Mouse (Mus musculus): ENCODE results near the gene Plin3. TPM values are rescaled to one million over a fixed set of nuclear protein-coding genes. Genes with fewer than 3 reads are reported as not detected.
A peak's percentile ranks its signal among the peaks of the same experiment; 100 is the strongest.

The Plin3 gene
- polyA plus RNA-seq, 1 experiment from 2014 or later: 21.5 TPM

GRCm38 (mm10) chr17:56324419-56324818 is 31.7 kb upstream of the Plin3 start:
- WGBS: 61% methylated on average over 3 of the region's 3 CpGs
- ATAC-seq (ENCODE audit: low read depth): no peak
- no peak overlapping the region for H3K4me3 ChIP-seq
- no peak overlapping the region for H3K4me2 ChIP-seq
- H3K9me3 ChIP-seq: no peaks in the 10 kb centered on the region
- H3K27me3 ChIP-seq: no peaks in the 10 kb centered on the region
- H3K9ac ChIP-seq: no peak overlapping the region
- peaks cover 5% of the 10 kb centered on the region; the same call in 1 of the 2 replicates for H3K36me3 ChIP-seq
- H3K27ac ChIP-seq (replicated peaks): no peak overlapping the region
- H3K4me1 ChIP-seq (replicated peaks): peaks cover 28% of the 10 kb centered on the region

- Histone ChIP-seq H3K9me3 (no peaks in the 10 kb centered on the region), H3K4me1 (replicated peaks) (peaks cover 24% of the 10 kb centered on the region), H3K27me3 (no peaks in the 10 kb centered on the region), H3K9ac (no peak overlapping the region), H3K4me2 (no peak overlapping the region), H3K27ac (replicated peaks) (no peak overlapping the region), H3K36me3 (peaks cover 10% of the 10 kb centered on the region; the same call in 1 of the 2 replicates), H3K4me3 (no peak overlapping the region)
- ATAC-seq (ENCODE audit: low read depth): no peak
- WGBS: 91% methylated on average over 15 of the region's 15 CpGs
Measured at GRCm38 (mm10) chr17:56309191-56309945, 16.7 kb upstream of the Plin3 start.

- Histone ChIP-seq H3K4me1 (replicated peaks) (peaks cover 32% of the 10 kb centered on the region), H3K9ac (no peak overlapping the region), H3K4me2 (no peak overlapping the region), H3K9me3 (no peaks in the 10 kb centered on the region), H3K36me3 (peaks cover 10% of the 10 kb centered on the region; the same call in 1 of the 2 replicates), H3K4me3 (no peak overlapping the region), H3K27ac (replicated peaks) (no peak overlapping the region), H3K27me3 (no peaks in the 10 kb centered on the region; the same call in 1 of the 2 replicates)
- no peak for ATAC-seq (ENCODE audit: low read depth)
- 82% methylated on average over 6 of the region's 6 CpGs for WGBS
Measured at GRCm38 (mm10) chr17:56308088-56308487, 15.4 kb upstream of the Plin3 start.

- 67% methylated on average over 8 of the region's 8 CpGs for WGBS
- ATAC-seq (ENCODE audit: low read depth): no peak
- H3K27me3 ChIP-seq: no peaks in the 10 kb centered on the region; the same call in 1 of the 2 replicates
- H3K9me3 ChIP-seq: no peaks in the 10 kb centered on the region
- H3K36me3 ChIP-seq: no peaks in the 10 kb centered on the region
- H3K27ac ChIP-seq (replicated peaks): no peak overlapping the region
- H3K4me1 ChIP-seq (replicated peaks): peaks cover 40% of the 10 kb centered on the region
- H3K4me2 ChIP-seq: peak overlapping the region; percentile 90
- H3K4me3 ChIP-seq: no peak overlapping the region
- H3K9ac ChIP-seq: no peak overlapping the region
Measured at GRCm38 (mm10) chr17:56305826-56306225, 13.2 kb upstream of the Plin3 start.

GRCm38 (mm10) chr17:56305156-56305555 is 12.5 kb upstream of the Plin3 start:
- Histone ChIP-seq H3K36me3 (no peaks in the 10 kb centered on the region), H3K9me3 (no peaks in the 10 kb centered on the region), H3K4me1 (replicated peaks) (peaks cover 40% of the 10 kb centered on the region), H3K4me2 (peak overlapping the region; percentile 90), H3K27ac (replicated peaks) (no peak overlapping the region), H3K27me3 (no peaks in the 10 kb centered on the region; the same call in 1 of the 2 replicates), H3K9ac (peak overlapping the region; percentile 74), H3K4me3 (peak overlapping the region; percentile 74)
- no peak for ATAC-seq (ENCODE audit: low read depth)
- WGBS: 25% methylated on average over 9 of the region's 9 CpGs

- peak overlapping the region; percentile 74 for H3K9ac ChIP-seq
- no peaks in the 10 kb centered on the region for H3K36me3 ChIP-seq
- 14% methylated on average over 11 of the region's 11 CpGs for WGBS
- H3K4me1 ChIP-seq (replicated peaks): peaks cover 40% of the 10 kb centered on the region
- peak overlapping the region; percentile 74 for H3K4me3 ChIP-seq
- H3K27ac ChIP-seq (replicated peaks): no peak overlapping the region
- peak; percentile 36 for ATAC-seq (ENCODE audit: low read depth)
- H3K9me3 ChIP-seq: no peaks in the 10 kb centered on the region
- peak overlapping the region; percentile 90 for H3K4me2 ChIP-seq
- no peaks in the 10 kb centered on the region; the same call in 1 of the 2 replicates for H3K27me3 ChIP-seq
Measured at GRCm38 (mm10) chr17:56304718-56305117, 12.0 kb upstream of the Plin3 start.

GRCm38 (mm10) chr17:56303847-56304586 is 11.3 kb upstream of the Plin3 start:
- WGBS: under 1% methylated on average over 68 of the region's 68 CpGs
- Histone ChIP-seq H3K9me3 (no peaks in the 10 kb centered on the region), H3K36me3 (no peaks in the 10 kb centered on the region), H3K27ac (replicated peaks) (0 out of 2 replicates have a peak overlapping the region, but pooled peaks have one; percentile 13), H3K4me1 (replicated peaks) (peaks cover 40% of the 10 kb centered on the region), H3K4me2 (peak overlapping the region; percentile 90), H3K4me3 (peak overlapping the region; percentile 74), H3K27me3 (no peaks in the 10 kb centered on the region; the same call in 1 of the 2 replicates), H3K9ac (peak overlapping the region; percentile 74)
- peak; percentile 96 for ATAC-seq (ENCODE audit: low read depth)

GRCm38 (mm10) chr17:56303160-56303846 is 10.6 kb upstream of the Plin3 start, which contains the start of gene Uhrf1:
Gene Uhrf1 (plus strand): TSS chr17:56303321.
- peak within 1 kb of the TSS; percentile 74 for H3K9ac ChIP-seq
- peak within 1 kb of the TSS; percentile 90 for H3K4me2 ChIP-seq
- no peaks in the 10 kb centered on the region for H3K36me3 ChIP-seq
- ATAC-seq (ENCODE audit: low read depth): peak; percentile 42
- H3K27me3 ChIP-seq: no peaks in the 10 kb centered on the region; the same call in 1 of the 2 replicates
- H3K4me3 ChIP-seq: peak within 1 kb of the TSS; percentile 74
- H3K9me3 ChIP-seq: no peaks in the 10 kb centered on the region
- WGBS: under 1% methylated on average over 43 of the region's 43 CpGs
- H3K4me1 ChIP-seq (replicated peaks): peaks cover 40% of the 10 kb centered on the region
- H3K27ac ChIP-seq (replicated peaks): 0 out of 2 replicates have a peak within 1 kb of the TSS, but pooled peaks have one; percentile 13

GRCm38 (mm10) chr17:56302363-56302996 is 9.8 kb upstream of the Plin3 start:
- no peak for ATAC-seq (ENCODE audit: low read depth)

GRCm38 (mm10) chr17:56300186-56300585 is 7.5 kb upstream of the Plin3 start, which contains the start of gene Arrdc5:
Gene Arrdc5 (minus strand): TSS chr17:56300286.
- H3K4me1 ChIP-seq (replicated peaks): peaks cover 24% of the 10 kb centered on the region
- H3K27me3 ChIP-seq: no peaks in the 10 kb centered on the region; the same call in 1 of the 2 replicates
- WGBS: 92% methylated on average over 9 of the region's 9 CpGs

More at GRCm38 (mm10) chr17:56302363-56302996, 9.8 kb upstream of the Plin3 start:
- Histone ChIP-seq H3K4me3 (0 out of 2 replicates have a peak overlapping the region, but pooled peaks have one; percentile 74), H3K9me3 (no peaks in the 10 kb centered on the region), H3K27ac (replicated peaks) (no peak overlapping the region), H3K4me1 (replicated peaks) (peaks cover 40% of the 10 kb centered on the region), H3K36me3 (no peaks in the 10 kb centered on the region), H3K4me2 (peak overlapping the region; percentile 90), H3K9ac (0 out of 2 replicates have a peak overlapping the region, but pooled peaks have one; percentile 17), H3K27me3 (no peaks in the 10 kb centered on the region; the same call in 1 of the 2 replicates)
- WGBS: 26% methylated on average over 13 of the region's 13 CpGs

GRCm38 (mm10) chr17:56298238-56298637 is 5.6 kb upstream of the Plin3 start:
- no peak overlapping the region for H3K4me3 ChIP-seq
- H3K4me1 ChIP-seq (replicated peaks): peaks cover 9% of the 10 kb centered on the region
- H3K9ac ChIP-seq: no peak overlapping the region
- no peaks in the 10 kb centered on the region; the same call in 1 of the 2 replicates for H3K27me3 ChIP-seq
- 91% methylated on average over 1 of the region's 1 CpGs for WGBS
- no peak for ATAC-seq (ENCODE audit: low read depth)
- no peaks in the 10 kb centered on the region for H3K36me3 ChIP-seq
- H3K27ac ChIP-seq (replicated peaks): no peak overlapping the region
- no peaks in the 10 kb centered on the region for H3K9me3 ChIP-seq
- H3K4me2 ChIP-seq: no peak overlapping the region

More at GRCm38 (mm10) chr17:56300186-56300585, 7.5 kb upstream of the Plin3 start, which contains the start of gene Arrdc5:
- Histone ChIP-seq H3K36me3 (no peaks in the 10 kb centered on the region), H3K4me3 (no peak within 1 kb of the TSS), H3K27ac (replicated peaks) (no peak within 1 kb of the TSS), H3K9ac (no peak within 1 kb of the TSS), H3K4me2 (no peak within 1 kb of the TSS), H3K9me3 (no peaks in the 10 kb centered on the region)
- no peak for ATAC-seq (ENCODE audit: low read depth)
